Mouse (Mus musculus) layer of hippocampus, adult 8-10 months (tissue): Measurements from ENCODE around the gene Fbxl8. TPM values are rescaled to one million over a fixed set of nuclear protein-coding genes. Genes with fewer than 3 reads are reported as not detected.

Experiments used
- DNase-seq, 2 experiments: peaks; one replicate each; pipeline ENCODE4 v3.0.0; 2022; ENCODE audit warnings: low spot score in 2 of 2
- total RNA-seq, 4 experiments: library from RNA; stranded (reverse); gene quantifications; 2 replicates each; pipeline ENCODE4 v1.2.4; 2022

Gene Fbxl8
- total RNA-seq, 4 experiments from 2014 or later = 1.2 to 1.5 (median 1.5) TPM

DNA sequence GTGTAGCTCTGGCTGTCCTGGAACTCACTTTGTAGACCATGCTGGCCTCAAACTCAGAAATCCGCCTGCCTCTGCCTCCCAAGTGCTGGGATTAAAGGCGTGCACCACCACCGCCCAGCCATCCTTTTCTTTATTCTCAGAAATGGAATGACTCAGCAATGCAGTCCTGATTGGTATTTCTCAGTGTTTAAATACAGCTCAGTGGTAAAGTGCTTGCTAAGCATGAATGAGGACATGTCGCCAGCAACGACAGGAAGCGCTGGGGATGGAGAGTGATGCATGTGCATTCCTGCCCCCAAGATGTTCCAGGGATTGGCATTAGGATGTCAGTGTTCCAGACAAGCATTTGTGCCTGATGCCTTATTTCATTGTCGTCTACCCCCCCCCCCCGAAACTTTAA is 38.9 kb downstream of the Fbxl8 start:
- DNase-seq = no peak

DNA sequence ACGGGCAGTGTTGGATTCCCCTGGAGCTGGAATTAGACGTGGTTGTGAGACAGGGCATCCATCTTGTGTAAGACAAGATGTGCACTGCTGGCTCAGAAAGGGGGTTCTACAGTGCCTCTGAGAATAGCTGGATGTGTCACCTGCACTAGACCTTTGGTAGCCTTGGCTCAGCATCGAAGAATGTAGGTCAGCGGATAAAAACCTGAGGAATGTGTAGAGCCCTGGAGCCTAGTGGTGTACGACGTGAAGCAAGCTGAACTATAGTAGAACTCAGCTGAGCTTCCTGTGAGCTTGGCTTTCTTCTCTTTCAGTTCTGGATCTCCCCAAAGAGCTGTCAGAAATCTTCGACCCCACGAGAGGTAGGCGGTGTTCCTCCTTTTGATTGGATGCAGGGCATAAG is 39.4 kb downstream of the Fbxl8 start:
- no peak for DNase-seq

DNA sequence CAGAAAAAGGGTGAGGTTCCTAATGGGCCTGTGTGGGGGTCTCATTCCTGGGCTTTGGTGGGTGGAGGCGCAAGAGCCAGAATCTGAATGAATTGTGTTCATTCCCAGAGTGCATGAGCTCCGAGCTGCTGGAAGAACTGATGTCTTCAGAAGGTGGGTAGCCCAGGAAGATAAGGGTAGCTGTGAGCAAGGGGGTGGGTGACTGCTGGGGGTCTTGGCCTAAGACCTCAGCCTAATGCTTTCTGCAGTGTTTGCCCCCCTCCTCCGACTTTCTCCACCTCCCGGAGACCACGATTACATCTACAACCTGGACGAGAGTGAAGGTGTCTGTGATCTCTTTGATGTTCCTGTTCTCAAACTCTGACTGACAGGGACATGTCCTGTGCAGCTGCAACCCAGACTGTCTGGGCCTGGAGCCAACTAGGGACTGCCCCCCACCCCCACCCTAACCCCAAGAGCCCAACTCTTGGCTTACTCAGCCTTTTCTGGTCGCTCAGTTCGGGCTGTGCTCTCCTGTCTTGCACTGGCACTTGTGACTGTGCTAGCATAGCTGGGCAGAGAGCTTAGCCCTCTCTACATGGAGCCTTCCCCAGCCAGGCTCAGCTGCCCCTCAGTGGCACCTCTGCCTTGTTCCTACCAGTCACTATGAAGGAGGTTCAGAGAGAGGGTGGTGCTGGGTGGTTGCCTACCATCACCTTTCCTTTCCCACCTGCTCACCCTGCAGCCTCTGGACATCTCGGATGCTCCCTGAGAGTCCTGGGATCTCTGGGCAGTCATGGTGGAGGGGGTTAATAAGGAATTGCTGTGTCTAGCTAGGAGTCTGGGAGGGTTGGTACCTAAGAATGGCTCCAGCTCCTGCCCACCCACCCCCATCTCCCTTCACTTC is 40.1 kb downstream of the Fbxl8 start:
- DNase-seq = no peak

DNA sequence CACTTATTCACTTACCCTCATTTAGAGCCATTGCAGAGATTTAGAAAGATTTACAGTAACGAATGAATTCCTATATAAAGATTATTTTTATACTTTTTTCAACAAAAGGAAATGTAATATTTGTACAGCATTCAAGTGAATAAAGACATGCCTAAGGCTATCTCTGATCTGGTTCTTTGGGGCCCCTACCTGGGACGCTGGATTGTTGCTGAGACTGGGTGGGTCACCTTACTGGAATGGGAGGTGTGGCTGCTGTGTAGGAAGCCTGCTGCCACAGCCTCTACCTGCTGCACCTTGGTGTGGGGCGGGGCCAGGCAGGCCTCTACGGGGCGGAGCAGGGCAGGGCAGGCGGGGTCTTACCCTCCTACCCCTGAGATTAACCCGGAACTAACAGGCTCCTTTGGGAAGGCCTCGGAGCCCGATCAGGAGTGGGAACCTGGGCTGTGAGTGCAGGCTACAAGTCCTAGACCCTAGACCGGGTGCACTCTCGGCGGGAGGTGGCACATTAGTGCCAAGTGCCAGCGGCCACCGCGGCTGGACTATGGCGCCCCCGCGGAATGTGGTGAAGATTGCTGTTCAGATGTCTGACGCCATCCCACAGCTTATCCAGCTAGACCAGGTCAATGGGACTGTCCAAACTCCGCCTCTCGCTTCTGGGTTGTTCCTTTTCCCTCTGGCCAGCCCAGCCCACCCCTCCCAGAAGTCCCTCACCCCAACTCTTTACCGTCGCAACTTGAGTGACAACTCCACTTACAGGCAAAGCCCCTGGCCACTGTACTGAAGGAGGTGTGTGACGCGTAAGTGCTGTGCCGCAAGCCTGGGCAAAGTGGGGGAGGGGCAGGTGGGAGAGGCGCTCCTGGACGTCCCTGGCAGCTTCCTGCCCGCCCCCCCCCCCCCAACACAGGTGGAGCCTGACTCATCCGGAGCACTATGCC is 41.0 kb downstream of the Fbxl8 start, which contains the start of gene Elmo3:
Elmo3 (plus strand) TSS at position 391 of the 935 bp plus-strand sequence.
- DNase-seq = no peak

DNA sequence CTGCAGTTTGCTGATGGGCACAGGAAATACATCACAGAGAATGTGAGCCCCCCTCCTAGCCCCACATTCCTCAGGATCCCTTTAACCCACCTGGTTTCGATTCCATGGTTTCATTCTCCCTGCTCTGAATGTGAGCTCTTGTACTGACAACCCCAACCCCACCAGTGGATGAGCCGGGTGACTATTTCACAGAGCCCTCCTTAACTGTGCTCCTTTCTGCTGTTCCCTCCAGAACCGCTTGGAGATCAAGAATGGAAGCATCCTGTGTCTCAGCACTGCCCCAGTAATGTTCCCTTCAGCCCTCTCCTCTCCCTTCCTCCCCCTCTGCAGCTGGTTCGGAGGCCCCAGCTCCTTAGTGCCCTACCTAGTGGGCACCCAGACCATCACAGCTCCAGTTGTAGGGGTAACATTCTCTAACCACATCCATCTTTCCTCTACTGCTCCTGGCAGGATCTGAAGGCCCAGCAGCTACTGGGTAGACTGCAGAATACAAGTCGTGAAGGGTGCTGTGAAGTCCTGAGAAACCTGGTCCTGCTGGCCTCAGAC is 41.8 kb downstream of the Fbxl8 start:
- DNase-seq = no peak

DNA sequence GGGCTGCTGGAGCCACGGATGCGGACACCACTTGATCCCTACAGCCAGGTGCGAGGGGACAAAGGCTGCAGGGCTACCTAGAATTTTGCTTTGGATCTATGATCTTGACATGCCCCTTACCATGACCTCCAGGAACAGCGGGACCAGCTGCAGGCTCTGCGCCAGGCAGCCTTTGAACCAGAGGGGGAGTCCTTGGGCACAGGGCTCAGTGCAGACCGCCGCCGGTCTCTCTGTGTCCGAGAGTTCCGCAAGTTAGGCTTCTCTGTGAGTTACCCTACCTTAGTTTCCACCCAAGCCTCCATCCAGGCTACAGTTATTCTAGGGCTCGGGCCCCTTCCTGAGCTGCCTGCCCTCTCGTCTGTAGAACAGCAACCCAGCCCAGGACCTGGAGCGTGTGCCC is 43.2 kb downstream of the Fbxl8 start:
- no peak for DNase-seq

DNA sequence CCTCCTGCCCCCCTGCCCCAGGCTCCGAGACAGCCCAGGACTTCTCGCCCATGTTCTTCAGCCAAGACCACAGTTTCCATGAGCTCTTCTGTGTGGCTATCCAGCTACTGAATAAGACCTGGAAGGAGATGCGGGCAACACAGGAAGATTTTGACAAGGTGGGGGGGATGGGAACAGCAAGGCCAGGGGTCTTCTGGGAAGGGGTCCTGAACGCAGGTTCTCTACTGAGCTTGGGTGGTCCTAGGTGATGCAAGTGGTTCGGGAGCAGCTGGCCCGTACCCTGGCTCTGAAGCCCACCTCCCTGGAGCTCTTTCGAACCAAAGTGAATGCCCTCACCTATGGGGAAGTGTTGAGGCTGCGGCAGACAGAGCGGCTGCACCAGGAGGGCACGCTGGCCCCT is 44.0 kb downstream of the Fbxl8 start:
- DNase-seq = no peak

DNA sequence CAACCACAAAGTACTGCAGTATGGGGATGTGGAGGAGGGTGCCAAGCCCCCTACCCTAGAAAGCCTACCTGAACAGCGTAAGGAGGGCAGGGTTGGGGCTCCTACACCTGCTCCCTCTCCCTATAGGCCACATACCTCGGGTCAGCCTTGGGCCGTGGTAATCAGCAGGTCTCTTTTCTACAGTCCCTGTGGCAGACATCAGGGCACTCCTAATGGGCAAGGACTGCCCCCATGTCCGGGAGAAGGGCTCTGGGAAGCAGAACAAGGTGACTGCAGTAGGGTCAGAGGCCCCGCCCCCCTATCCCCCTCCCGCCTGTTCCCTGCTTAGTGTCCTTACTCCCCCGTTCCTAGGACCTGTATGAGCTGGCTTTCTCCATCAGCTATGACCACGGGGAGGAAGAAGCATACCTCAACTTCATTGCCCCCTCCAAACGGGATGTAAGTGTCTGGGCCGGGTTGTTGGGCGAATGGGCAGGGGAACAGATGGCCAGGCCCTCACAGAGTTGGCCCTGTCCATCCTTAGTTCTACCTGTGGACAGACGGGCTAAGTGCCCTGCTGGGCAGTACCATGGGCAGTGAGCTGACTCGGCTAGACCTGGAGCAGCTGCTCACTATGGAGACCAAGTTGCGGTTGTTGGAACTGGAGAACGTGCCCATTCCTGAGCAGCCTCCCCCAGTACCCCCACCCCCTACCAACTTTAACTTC is 44.8 kb downstream of the Fbxl8 start:
- no peak for DNase-seq

DNA sequence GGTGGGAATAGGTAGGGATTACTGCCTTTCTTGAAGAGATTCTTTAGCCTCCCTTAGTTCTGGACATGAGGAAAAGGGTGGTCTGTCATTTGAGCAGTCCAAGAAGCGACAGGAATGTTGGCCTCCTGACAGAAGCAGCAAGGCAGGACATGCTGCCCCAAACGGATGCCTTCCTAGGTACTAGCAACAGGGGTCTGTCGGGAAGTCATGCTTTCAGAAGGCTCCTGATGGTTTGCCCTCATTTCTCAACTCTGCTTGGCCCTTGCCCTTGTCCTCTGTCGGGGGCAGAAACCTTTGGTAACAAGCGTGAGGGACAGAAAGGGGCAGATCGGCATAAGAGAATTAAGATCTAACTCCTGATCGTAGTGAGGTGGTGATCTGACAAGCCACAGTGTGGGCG is 45.7 kb downstream of the Fbxl8 start:
- no peak for DNase-seq

DNA sequence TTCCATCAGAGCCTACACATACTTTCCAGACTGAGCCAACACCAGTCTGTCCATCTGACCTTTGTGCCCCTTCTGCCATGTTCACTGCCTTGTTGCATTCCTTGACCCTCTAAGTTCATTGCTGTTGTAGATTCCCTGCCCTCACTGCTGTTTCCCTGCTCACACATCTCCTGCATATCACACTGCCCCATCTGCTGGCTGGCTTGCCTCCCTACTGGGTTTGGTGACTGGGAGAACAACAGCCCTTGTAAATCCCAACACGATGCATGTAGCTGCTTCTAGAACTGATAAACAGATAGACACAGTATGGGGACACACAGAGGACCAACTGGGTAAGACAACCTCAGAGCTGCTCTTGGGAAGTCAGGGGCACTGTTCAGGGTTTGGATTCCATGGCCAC is 47.3 kb downstream of the Fbxl8 start:
- DNase-seq = no peak

DNA sequence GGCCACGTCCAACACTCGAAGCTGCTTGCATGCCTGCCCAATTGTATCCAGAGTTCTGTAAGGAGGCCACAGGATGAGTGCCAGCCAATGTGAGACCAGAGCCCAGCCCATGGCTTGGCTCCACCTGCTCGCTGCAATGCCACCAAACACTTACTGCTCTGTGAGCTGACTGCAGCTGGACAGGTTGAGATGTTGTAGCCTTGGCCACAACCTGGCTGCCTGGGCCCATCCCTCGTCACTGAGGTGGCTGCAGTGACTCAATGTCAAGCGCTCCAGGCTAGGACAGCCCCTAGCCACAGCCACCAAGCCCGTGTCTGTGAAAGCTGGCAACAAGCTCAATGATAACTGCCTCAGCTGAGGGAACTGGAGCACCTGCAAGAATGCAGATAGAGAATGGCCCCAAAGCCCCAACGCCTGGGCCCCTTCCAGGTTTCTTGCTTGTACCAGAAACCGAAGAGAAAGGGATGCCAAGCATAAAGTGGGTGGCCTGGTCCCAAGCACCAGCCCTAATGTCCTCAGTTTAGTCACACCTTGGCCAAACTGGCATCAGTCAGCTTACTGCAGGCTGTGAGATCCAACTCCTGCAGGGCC is 48.5 kb downstream of the Fbxl8 start:
- DNase-seq = no peak

DNA sequence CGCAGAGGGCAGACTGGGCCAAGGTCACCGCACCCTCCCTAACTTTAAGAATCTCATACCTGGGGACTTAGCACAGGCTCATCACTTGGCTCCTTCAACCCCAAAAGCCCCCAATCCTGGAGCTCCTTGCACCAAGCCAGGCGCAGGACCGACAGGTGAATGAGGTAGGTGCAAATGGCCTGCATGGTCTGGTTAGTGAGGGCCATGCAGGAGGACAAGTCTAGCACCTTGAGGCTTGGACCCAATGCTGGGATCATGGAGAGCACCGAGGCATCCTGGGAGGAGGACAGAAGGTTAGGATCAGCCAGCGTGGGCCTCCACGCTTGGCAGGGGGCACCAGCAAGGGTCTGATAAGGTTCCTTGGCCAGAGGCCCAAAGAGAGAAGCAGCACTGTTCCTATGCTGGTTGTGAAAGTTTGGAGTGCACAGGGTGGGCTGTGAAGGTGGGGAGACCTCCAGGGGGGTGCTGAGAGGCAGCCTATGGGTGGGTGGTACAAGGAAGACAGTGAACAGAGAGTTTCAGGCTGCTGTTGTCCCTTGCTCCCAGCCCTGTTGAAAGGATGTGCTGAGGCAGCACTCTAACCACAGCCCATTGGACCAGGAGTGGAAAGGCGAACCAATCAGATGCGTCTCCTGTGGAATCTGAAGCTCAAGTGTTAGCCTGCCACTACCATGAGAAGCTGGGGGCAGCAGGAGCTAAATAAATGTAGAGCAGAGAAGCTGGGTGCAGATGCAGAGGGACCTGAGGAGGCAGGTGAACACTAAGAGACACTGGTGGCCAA is 49.4 kb downstream of the Fbxl8 start:
- no peak for DNase-seq

DNA sequence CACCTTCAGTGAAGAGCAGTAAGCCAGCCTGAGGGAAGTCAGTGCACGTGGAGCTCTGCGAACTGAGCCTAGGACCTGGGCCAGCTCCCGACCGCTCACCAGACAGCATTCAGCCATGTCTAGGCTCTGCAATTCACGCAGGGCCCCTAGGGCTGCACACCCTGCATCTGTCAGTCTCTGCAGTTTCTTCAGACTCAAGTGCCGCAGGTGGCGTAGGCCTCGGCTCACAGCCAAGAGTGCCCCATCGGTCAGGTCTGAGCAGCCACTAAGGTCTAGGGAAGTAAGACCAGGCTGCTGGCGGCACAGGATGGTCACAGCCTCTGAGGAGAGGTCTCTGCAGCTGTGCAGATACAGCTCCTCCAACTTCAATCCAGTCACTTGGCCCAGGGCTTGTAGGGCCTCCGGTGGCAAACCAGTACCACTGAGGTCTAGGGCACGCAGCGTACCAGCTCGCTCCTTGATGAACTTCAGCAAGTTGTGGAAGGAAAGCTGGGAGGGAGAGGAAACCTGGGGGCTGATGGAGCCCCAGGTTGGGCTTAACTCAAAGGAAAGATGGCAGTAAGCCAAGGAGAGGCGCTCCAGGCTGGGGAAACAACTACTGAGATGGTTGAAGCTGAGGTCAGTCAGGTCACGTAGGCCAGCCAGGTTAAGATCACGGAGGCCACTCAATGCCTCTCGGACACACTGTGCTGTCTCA is 50.8 kb downstream of the Fbxl8 start:
- no peak for DNase-seq

DNA sequence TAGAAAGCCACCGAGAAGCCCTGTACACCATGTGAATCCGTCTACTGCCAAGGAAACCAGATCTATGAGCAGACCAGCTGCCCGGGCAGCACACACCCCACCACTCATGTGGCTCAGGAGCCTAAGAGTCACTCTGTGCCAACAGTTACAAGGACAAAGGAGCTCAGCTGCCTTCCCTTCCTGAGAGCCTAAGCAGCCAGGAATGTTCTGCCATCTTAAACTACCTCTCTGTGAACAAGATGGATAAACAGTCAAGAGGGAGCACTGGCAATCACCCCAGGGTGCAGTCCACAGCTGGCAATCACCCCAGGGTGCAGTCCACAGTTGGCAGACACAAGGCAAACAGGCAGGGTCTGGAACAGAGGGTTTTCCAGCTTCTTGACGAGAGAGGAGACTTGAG is 53.5 kb downstream of the Fbxl8 start:
- DNase-seq = no peak

DNA sequence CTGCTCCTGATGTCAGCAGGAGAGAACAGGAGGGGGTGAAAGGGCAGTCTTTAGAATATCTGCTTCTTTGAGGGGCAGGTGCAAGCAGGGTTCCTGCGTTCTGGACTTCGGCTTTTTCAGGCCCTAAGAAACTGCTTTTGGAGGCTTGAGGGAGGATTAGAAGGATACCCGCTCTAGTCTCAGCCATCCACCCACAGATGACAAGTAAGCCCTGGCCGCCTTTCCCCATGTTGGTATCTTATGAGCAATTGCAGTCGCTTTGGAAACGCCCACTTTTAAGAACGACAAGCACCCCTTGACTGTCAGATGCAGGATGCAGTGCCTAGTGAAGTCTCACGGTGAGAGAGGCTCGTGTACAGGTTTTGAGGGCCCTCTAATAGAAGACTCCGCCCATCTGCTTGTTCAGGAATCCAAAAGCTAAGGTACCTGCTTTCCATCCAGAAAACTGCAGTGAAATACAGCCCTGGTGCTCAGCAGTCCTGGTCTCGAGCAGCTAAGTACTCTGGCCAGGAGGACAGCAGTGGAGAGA is 54.3 kb downstream of the Fbxl8 start:
- DNase-seq = no peak
